ENCODE assay signal across 8 mouse cellular contexts in the genomic region with DNA sequence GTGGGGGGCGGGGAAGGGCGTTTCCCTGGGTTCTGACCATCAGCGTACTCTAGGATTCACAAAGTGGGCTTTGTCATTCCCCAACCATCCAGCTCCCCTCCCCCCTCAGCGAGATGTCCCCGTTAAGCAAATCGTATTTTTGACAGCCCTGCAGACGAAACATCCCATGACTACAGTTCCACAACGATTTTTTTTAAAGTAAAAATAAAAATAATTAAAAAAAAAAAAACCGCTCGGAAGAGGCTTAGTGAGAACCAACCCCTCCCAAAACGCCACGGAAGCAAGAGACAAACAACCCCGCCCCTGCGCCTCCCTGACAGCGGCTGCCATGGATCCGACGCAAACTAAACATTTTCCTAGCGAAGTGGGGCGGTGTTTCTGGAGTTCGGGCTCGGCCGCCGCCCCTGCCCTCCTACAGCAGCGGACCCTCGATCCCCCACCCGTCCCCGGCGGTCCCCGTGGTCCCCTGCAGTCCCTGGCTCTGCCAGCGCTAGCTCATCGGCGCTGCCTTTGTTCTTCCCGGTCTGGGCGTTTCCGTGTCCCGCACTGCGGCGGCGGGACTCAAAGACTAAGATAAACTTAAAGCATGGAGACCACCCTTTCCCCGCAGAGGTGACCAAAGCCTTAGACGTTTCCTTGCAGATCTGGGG. TPM values are rescaled to one million over a fixed set of nuclear protein-coding genes. Genes with fewer than 3 reads are reported as not detected.
A peak's percentile ranks its signal among the peaks of the same experiment; 100 is the strongest.
DNase-seq lines count a peak whose midpoint lies in the region; ATAC-seq and TF ChIP-seq lines count a peak whose summit lies in the region.

No protein-coding gene starts in this region.

- peak overlapping the region; percentile 81 for H3K4me2 ChIP-seq in intestine, postnatal 0 days (replicated peaks; ENCODE audit: low read depth)

- peaks cover 3% of the 10 kb centered on the region; the same call in 1 of the 2 replicates for H3K4me1 ChIP-seq in brown adipose tissue, adult 24 weeks (ENCODE audit: control insufficient read depth, insufficient read depth, insufficient read length, low read length)
- H3K4me1 ChIP-seq in intestine, postnatal 0 days (replicated peaks; ENCODE audit: control insufficient read depth, insufficient read depth, low read length) = no peaks in the 10 kb centered on the region
- H3K4me1 ChIP-seq in lung, adult 2 months (ENCODE audit: control insufficient read depth, insufficient read depth, low read length) = peaks cover 5% of the 10 kb centered on the region

- peak overlapping the region; percentile 95 for H3K4me3 ChIP-seq in brown adipose tissue, adult 24 weeks (ENCODE audit: insufficient read depth, low read depth, low read length)
- H3K4me3 ChIP-seq in intestine, postnatal 0 days (ENCODE audit: low read depth, low read length) = peak overlapping the region; percentile 70
- H3K4me3 ChIP-seq in lung, adult 2 months (replicated peaks; ENCODE audit: extremely low read depth, low read depth, low read length) = peak overlapping the region; percentile 72

- WGBS in intestine, postnatal 0 days = under 1% methylated on average over 41 of the region's 41 CpGs
- WGBS in lung, adult 2 months = under 1% methylated on average over 41 of the region's 41 CpGs

- H3K9ac ChIP-seq in intestine, postnatal 0 days (ENCODE audit: low read depth, low read length) = peak overlapping the region; percentile 73

- H3K9me3 ChIP-seq in intestine, postnatal 0 days (ENCODE audit: control insufficient read depth) = no peaks in the 10 kb centered on the region

- ATAC-seq in intestine, postnatal 0 days = peak; percentile 72
- peak; percentile 54 for ATAC-seq in neutrophil, adult 5-6 weeks (ENCODE audit: extremely low read depth, insufficient number of reproducible peaks, low FRiP score, poor library complexity, severe bottlenecking)

- peak; percentile 68 for DNase-seq in layer of hippocampus, adult 11-12 months (ENCODE audit: low spot score)
- no peak for DNase-seq in layer of hippocampus, adult 8-10 months (ENCODE audit: low spot score in 2 of 2)
- peak; percentile 61 for DNase-seq in gastrocnemius, postnatal 25 days
- peak; percentile 82 for DNase-seq in lung, adult 2 months
- DNase-seq in urinary bladder, adult 18-20 months (ENCODE audit: low spot score in 2 of 2) = peak; percentile 53 to 81

- peak; percentile 62 for TF ChIP-seq CTCF in intestine, postnatal 0 days (IDR thresholded peaks at IDR 0.05; ENCODE audit: low read depth)
- peak; percentile 14; the same call in 1 of the 2 replicates for TF ChIP-seq CTCF in lung, adult 2 months (IDR thresholded peaks at IDR 0.05; ENCODE audit: insufficient read depth, low read length)

- H3K36me3 ChIP-seq in intestine, postnatal 0 days (ENCODE audit: control insufficient read depth, insufficient read depth) = no peaks in the 10 kb centered on the region

- H3K27ac ChIP-seq in brown adipose tissue, adult 24 weeks (replicated peaks; ENCODE audit: low read depth, low read length) = peak overlapping the region; percentile 96
- peak overlapping the region; percentile 91 for H3K27ac ChIP-seq in intestine, postnatal 0 days (ENCODE audit: low read depth, low read length)

- TF ChIP-seq POLR2A in lung, adult 2 months (IDR thresholded peaks at IDR 0.05; ENCODE audit: borderline replicate concordance, extremely low read depth, low read depth, low read length) = no peak; the same call in 1 of the 2 replicates

- H3K27me3 ChIP-seq in intestine, postnatal 0 days (replicated peaks; ENCODE audit: control insufficient read depth, insufficient read depth, low read length) = no peaks in the 10 kb centered on the region

RNA-seq across cellular contexts. Expression of gene Gm49450, which starts 0.5 kb away (rescaled TPM):
- not detected for total RNA-seq in layer of hippocampus, adult 8-10 months (2022)
- not detected in 2 replicates for polyA plus RNA-seq in brown adipose tissue, adult 24 weeks (2012; ENCODE audit: insufficient read depth, insufficient read length, missing spikeins)
- total RNA-seq in gastrocnemius, postnatal 25 days (2021) = not detected
- not detected in 2 replicates for polyA plus RNA-seq in intestine, postnatal 0 days (2015; fragmentation: Nextera tagmentation; extraction: Ambion mirVana)
- polyA plus RNA-seq in lung, adult 2 months (2012; rRNA removed) = 0.17 and 298 TPM in 2 replicates
- 27.1 and 50.0 TPM in 2 replicates for total RNA-seq in neutrophil, adult 5-6 weeks (2017)

RNA-seq across cellular contexts. Expression of gene Tuba1a, which starts 0.6 kb away (rescaled TPM):
- 100 to 1,000 TPM; 800 to 882 (median 860) TPM for total RNA-seq in layer of hippocampus, adult 8-10 months (2022)
- 125 and 132 TPM in 2 replicates for polyA plus RNA-seq in brown adipose tissue, adult 24 weeks (2012; ENCODE audit: insufficient read depth, insufficient read length, missing spikeins)
- 10 to 100 TPM; 43.5 to 52.6 TPM for total RNA-seq in gastrocnemius, postnatal 25 days (2021)
- 457 and 503 TPM in 2 replicates for polyA plus RNA-seq in intestine, postnatal 0 days (2015; fragmentation: Nextera tagmentation; extraction: Ambion mirVana)
- polyA plus RNA-seq in lung, adult 2 months (2012; rRNA removed) = 617 and 959 TPM in 2 replicates
- total RNA-seq in neutrophil, adult 5-6 weeks (2017) = 92.1 and 114 TPM in 2 replicates

RNA-seq across cellular contexts. Expression of gene Tuba1b, which starts 18.5 kb away (rescaled TPM):
- 100 to 1,000 TPM; 488 to 526 (median 515) TPM for total RNA-seq in layer of hippocampus, adult 8-10 months (2022)
- polyA plus RNA-seq in brown adipose tissue, adult 24 weeks (2012; ENCODE audit: insufficient read depth, insufficient read length, missing spikeins) = 520 and 550 TPM in 2 replicates
- total RNA-seq in gastrocnemius, postnatal 25 days (2021) = 10 to 100 TPM; 36.4 to 44.5 TPM
- polyA plus RNA-seq in intestine, postnatal 0 days (2015; fragmentation: Nextera tagmentation; extraction: Ambion mirVana) = 391 and 435 TPM in 2 replicates
- polyA plus RNA-seq in lung, adult 2 months (2012; rRNA removed) = 1,081 and 1,265 TPM in 2 replicates
- 88.6 and 108 TPM in 2 replicates for total RNA-seq in neutrophil, adult 5-6 weeks (2017)

RNA-seq across cellular contexts. Expression of gene Lmbr1l, which starts 34.8 kb away (rescaled TPM):
- total RNA-seq in layer of hippocampus, adult 8-10 months (2022) = 10 to 100 TPM; 17.9 to 21.8 (median 19.6) TPM
- polyA plus RNA-seq in brown adipose tissue, adult 24 weeks (2012; ENCODE audit: insufficient read depth, insufficient read length, missing spikeins) = 6.0 and 6.3 TPM in 2 replicates
- total RNA-seq in gastrocnemius, postnatal 25 days (2021) = 1 to 10 TPM; 6.1 to 6.6 TPM
- polyA plus RNA-seq in intestine, postnatal 0 days (2015; fragmentation: Nextera tagmentation; extraction: Ambion mirVana) = 27.0 and 30.6 TPM in 2 replicates
- 56.0 and 72.1 TPM in 2 replicates for polyA plus RNA-seq in lung, adult 2 months (2012; rRNA removed)
- total RNA-seq in neutrophil, adult 5-6 weeks (2017) = 144 and 182 TPM in 2 replicates

RNA-seq across cellular contexts. Expression of gene Dhh, which starts 54.5 kb away (rescaled TPM):
- total RNA-seq in layer of hippocampus, adult 8-10 months (2022) = under 1 TPM in 3 of 4 experiments, not detected in 1; 0.18 to 0.34 (median 0.23) TPM
- 0.40 and 0.46 TPM in 2 replicates for polyA plus RNA-seq in brown adipose tissue, adult 24 weeks (2012; ENCODE audit: insufficient read depth, insufficient read length, missing spikeins)
- 1 to 10 TPM; 1.2 to 2.3 TPM for total RNA-seq in gastrocnemius, postnatal 25 days (2021)
- polyA plus RNA-seq in intestine, postnatal 0 days (2015; fragmentation: Nextera tagmentation; extraction: Ambion mirVana) = 0.88 and 0.93 TPM in 2 replicates
- polyA plus RNA-seq in lung, adult 2 months (2012; rRNA removed) = 2.5 and 2.8 TPM in 2 replicates
- 0.70 TPM in 1 of 2 replicates, not detected in the other for total RNA-seq in neutrophil, adult 5-6 weeks (2017)

Comparison
In these comparisons a context has a peak if more than half of its experiments do, and no peak if none do; other contexts are left out.
1. DNase-seq: peak in layer of hippocampus, adult 11-12 months (single experiment), gastrocnemius, postnatal 25 days (single experiment), lung, adult 2 months (single experiment) and urinary bladder, adult 18-20 months (2 of 2); none in layer of hippocampus, adult 8-10 months (0 of 2).
2. RNA of gene Gm49450, which starts 0.5 kb away (total RNA-seq): 27.1 to 50.0 TPM in neutrophil, adult 5-6 weeks; not detected in layer of hippocampus, adult 8-10 months and not detected in gastrocnemius, postnatal 25 days; every median in the first group is over 10 times any median in the second.
3. Peak in every context shown above with its lines, with median percentiles within 50 percentile points of each other: H3K4me3 ChIP-seq.